Mouse (Mus musculus) embryonic facial prominence, embryonic 15.5 days (tissue): ENCODE results near the gene BC017158. TPM values are rescaled to one million over a fixed set of nuclear protein-coding genes. Genes with fewer than 3 reads are reported as not detected.

Source experiments
- ATAC-seq: fragments of 200-750 bp; cut with Nextera tagmentation; 2 replicates; pipeline ENCODE4 v1.8.0; 2017; ENCODE audit warnings: low read depth, moderate TSS enrichment; ENCODE audit not compliant: insufficient number of reproducible peaks, low FRiP score, low TSS enrichment
- H3K27ac ChIP-seq: fragments of 300-500 bp; sonication (generic); replicated peaks from 2 replicates; pipeline ENCODE4 v1.5.1; 2015; ENCODE audit warnings: mild to moderate bottlenecking, inconsistent platforms
- H3K27me3 ChIP-seq: fragments of 300-500 bp; sonication (generic); 2 replicates; pipeline ENCODE4 v1.6.1; 2015; ENCODE audit warnings: inconsistent platforms
- H3K36me3 ChIP-seq: fragments of 300-500 bp; sonication (generic); 2 replicates; pipeline ENCODE4 v1.6.1; 2015; ENCODE audit warnings: mild to moderate bottlenecking, inconsistent platforms
- H3K4me1 ChIP-seq: fragments of 300-500 bp; sonication (generic); 2 replicates; pipeline ENCODE4 v1.6.1; 2015; ENCODE audit warnings: inconsistent platforms
- H3K4me2 ChIP-seq: fragments of 300-500 bp; sonication (generic); replicated peaks from 2 replicates; pipeline ENCODE4 v1.6.1; 2015; ENCODE audit warnings: mild to moderate bottlenecking, inconsistent platforms
- H3K4me3 ChIP-seq: fragments of 300-500 bp; sonication (generic); replicated peaks from 2 replicates; pipeline ENCODE4 v1.5.1; 2015; ENCODE audit warnings: mild to moderate bottlenecking, inconsistent platforms
- H3K9ac ChIP-seq: fragments of 300-500 bp; sonication (generic); 2 replicates; pipeline ENCODE4 v1.6.1; 2015; ENCODE audit warnings: inconsistent platforms
- H3K9me3 ChIP-seq: fragments of 300-500 bp; sonication (generic); replicated peaks from 2 replicates; pipeline ENCODE4 v1.6.1; 2016; ENCODE audit warnings: inconsistent platforms
- WGBS: fragments of 180-500 bp; shearing (Covaris S2); methylation state at CpG from one replicate; pipeline ENCODE4 v1.1.7; 2015; 5-methylcytosine and 5-hydroxymethylcytosine counted together
- polyA plus RNA-seq: library from polyadenylated mRNA; unstranded; fragments of >200 nt; fragmentation: Nextera tagmentation; extraction: Ambion mirVana; gene quantifications from 2 replicates; pipeline ENCODE4 v1.2.1, GENCODE M21; 2015

The BC017158 gene
- polyA plus RNA-seq, 1 experiment from 2014 or later = 27.0 TPM

DNA sequence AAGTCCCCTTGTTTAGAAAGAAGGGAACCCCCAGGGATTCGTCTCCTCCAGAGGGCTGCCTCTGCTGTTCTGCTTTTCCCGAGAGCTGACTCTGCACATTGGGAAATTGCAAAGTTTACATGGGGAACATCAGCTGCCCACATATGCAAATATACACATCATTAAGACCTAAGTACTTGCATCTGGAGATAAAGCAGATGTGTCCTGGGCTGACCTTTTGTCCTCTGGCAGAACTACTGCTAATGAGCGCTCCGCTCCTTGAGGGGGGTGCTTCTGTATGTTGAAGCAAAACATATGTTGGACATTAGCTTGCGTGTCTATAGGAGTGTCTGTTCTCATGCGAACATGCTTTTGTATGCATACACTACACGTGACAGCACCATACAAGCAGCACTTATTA lies 23.3 kb upstream of the BC017158 start:
- no peak overlapping the region for H3K4me3 ChIP-seq
- no peaks in the 10 kb centered on the region for H3K36me3 ChIP-seq
- H3K27me3 ChIP-seq = no peaks in the 10 kb centered on the region
- H3K4me2 ChIP-seq = no peak overlapping the region
- 0 out of 2 replicates have a peak overlapping the region, but pooled peaks have one; percentile 29 for H3K27ac ChIP-seq
- H3K9me3 ChIP-seq = no peaks in the 10 kb centered on the region
- peak; percentile 77 for ATAC-seq
- peaks cover 13% of the 10 kb centered on the region for H3K4me1 ChIP-seq
- WGBS = 37% methylated on average over 7 of the region's 7 CpGs
- no peak overlapping the region for H3K9ac ChIP-seq

DNA sequence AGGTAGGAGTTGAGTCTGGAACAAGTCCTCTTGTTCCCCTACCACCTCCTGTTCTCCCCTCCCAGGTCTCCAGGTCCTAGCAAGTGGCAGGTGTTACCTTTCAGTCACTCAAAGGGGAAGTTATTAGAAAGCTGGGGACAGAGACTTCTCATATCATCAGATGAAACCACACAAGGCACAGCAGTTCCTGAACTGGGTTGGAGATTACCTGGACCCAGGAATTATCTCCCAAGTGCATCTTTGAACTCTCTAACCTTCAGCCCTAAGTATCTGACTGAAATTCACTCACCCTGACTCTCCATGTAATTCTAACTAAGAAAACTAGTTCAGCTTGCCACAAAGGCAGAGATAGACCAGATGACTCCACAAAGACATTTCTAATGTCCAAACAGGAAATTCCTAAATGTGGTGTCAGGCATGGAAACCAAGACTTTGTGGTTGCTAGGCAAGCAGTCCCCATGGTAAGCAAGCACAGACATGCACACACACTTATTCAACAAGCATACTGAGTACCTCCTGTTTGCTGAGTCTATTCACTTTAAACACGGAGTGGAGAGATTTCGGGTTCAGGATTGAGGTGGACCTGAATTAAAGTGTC lies 22.3 kb upstream of the BC017158 start:
- no peak overlapping the region for H3K4me2 ChIP-seq
- H3K4me1 ChIP-seq = peaks cover 13% of the 10 kb centered on the region
- ATAC-seq = no peak
- H3K27me3 ChIP-seq = no peaks in the 10 kb centered on the region
- no peak overlapping the region for H3K4me3 ChIP-seq
- H3K9ac ChIP-seq = no peak overlapping the region
- 0 out of 2 replicates have a peak overlapping the region, but pooled peaks have one; percentile 29 for H3K27ac ChIP-seq
- no peaks in the 10 kb centered on the region for H3K36me3 ChIP-seq
- WGBS = 56% methylated on average over 2 of the region's 2 CpGs
- no peaks in the 10 kb centered on the region for H3K9me3 ChIP-seq

DNA sequence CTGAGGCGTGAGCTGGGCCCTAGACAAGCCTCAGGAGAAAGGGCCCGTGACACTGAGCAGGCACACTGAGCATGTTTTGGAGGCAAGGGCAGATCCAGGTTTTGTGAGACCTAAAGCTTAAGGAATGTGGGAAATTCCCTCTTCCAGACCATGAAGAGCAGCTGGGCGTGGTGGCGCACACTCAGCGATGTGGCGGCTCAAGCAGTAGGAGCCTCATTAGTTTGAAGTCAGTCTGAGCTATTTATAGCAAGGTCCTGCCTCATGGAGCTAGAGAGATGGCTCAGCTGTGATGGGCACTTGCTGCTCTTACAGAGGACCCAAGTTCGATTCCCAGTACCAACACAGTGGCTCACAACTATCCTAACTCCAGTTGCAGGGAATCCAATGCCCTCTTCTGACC lies 21.2 kb upstream of the BC017158 start:
- no peaks in the 10 kb centered on the region for H3K36me3 ChIP-seq
- H3K27me3 ChIP-seq = no peaks in the 10 kb centered on the region
- H3K4me3 ChIP-seq = no peak overlapping the region
- H3K4me2 ChIP-seq = no peak overlapping the region
- WGBS = 74% methylated on average over 7 of the region's 7 CpGs
- H3K27ac ChIP-seq = no peak overlapping the region
- no peak overlapping the region for H3K9ac ChIP-seq
- ATAC-seq = no peak
- no peaks in the 10 kb centered on the region for H3K9me3 ChIP-seq
- peaks cover 13% of the 10 kb centered on the region for H3K4me1 ChIP-seq

DNA sequence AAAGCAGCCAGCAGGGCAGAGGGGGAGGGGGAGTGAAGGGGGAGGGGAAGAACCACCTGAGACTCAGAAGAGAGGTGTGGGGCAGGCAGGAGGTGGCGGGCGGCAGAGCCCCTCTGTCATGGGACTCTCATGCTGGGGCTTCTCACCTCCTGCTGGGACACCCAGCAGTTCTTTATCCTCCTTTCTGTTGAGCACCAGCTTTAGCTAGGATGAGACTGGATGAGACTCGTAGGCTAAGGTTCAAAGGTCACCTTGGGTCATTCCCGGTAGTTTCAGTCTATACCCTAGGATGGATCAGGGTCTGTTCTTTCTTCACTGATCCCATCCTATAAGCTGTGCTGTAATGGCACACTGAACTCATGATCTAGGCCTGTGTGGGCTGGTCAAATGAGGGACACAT lies 19.0 kb upstream of the BC017158 start:
- H3K36me3 ChIP-seq = no peaks in the 10 kb centered on the region
- no peak overlapping the region for H3K9ac ChIP-seq
- H3K27ac ChIP-seq = no peak overlapping the region
- no peak overlapping the region for H3K4me3 ChIP-seq
- H3K9me3 ChIP-seq = no peaks in the 10 kb centered on the region
- WGBS = 58% methylated on average over 4 of the region's 4 CpGs
- no peak for ATAC-seq
- H3K27me3 ChIP-seq = no peaks in the 10 kb centered on the region
- H3K4me1 ChIP-seq = peaks cover 13% of the 10 kb centered on the region
- H3K4me2 ChIP-seq = no peak overlapping the region

DNA sequence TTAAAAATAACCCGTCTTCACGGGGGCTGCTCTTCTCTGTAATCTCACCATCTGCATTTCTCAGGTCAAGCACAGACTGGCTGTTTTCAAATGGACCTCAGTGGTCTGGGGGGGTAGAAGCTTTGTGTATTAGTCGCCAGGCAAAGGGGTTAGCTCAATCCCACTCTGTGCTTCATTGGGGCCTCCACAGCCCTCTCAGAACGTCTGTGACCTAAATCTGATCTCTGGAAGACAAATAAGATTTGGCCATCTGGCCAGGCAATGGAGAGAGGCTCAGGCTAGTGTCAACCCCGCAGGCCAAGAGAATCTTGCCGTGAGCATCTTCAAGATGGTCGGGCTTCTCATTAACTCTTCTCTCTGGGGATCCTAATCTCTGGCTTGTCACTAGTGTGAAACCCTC lies 16.5 kb upstream of the BC017158 start:
- Histone ChIP-seq H3K4me3 (no peak overlapping the region), H3K4me2 (no peak overlapping the region), H3K27ac (no peak overlapping the region), H3K9me3 (no peaks in the 10 kb centered on the region), H3K9ac (no peak overlapping the region), H3K4me1 (0 out of 2 replicates have a peak, but pooled peaks cover 5% of the 10 kb centered on the region), H3K36me3 (no peaks in the 10 kb centered on the region), H3K27me3 (no peaks in the 10 kb centered on the region)
- WGBS = 75% methylated on average over 7 of the region's 7 CpGs
- no peak for ATAC-seq

DNA sequence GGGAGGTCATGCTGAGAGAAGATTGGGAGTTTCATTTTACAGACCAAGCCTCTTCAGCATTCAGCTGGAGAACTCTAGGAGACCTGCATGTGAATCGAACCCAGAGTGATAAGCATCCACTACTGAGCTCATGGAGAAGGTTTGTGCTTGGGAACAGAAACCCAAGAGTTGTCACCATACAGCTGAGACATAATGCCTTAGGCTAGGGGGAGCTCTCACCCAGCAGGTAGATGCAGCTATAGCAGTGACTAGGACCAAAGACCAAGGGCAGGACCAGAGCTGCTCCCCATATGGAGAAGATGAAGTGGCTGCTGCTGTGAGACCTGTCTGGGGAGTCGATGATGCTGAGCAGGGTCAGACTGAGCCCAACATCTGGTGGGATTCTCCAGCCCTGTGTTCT lies 15.6 kb upstream of the BC017158 start:
- no peak overlapping the region for H3K4me3 ChIP-seq

DNA sequence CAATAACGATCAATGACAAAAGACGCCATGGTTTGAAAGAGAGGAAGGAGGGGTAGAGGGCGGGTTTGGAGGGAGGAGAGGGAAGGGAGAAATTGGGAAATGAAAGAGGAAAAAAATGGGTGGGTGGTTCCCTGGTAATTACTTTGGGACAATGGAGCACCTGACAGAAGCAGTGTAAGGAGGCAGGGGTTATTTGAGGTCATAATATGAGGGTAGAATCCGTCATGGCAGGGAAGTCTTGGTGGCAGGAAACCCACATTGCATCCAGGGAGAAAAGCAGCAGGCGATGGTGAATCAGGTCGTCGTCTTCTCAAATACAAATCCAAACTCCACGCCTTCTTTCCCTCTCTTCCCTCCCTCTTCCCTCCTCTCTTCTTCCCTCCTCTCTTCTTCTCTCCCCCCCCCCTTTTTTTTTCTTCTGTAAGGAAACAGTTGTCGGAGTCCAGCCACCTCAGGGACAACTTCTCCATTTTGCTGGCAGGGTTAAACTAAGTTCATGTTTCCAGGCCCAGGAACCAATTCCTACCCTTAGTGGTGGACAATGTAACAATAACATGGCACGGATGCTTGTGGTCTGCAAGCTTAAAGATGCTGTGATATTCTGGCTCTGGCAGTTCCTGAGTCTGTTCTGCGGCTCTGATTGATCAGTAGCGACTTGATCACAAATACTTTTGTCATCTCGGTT lies 14.5 kb upstream of the BC017158 start:
- Histone ChIP-seq H3K9ac (no peak overlapping the region), H3K36me3 (no peaks in the 10 kb centered on the region), H3K27me3 (no peaks in the 10 kb centered on the region), H3K4me2 (no peak overlapping the region), H3K27ac (no peak overlapping the region), H3K4me3 (no peak overlapping the region), H3K4me1 (0 out of 2 replicates have a peak, but pooled peaks cover 5% of the 10 kb centered on the region), H3K9me3 (no peaks in the 10 kb centered on the region)
- 74% methylated on average over 13 of the region's 13 CpGs for WGBS
- no peak for ATAC-seq

More for the DNA sequence above, 15.6 kb upstream of the BC017158 start:
- no peak overlapping the region for H3K27ac ChIP-seq
- H3K27me3 ChIP-seq = no peaks in the 10 kb centered on the region
- no peaks in the 10 kb centered on the region for H3K9me3 ChIP-seq
- H3K36me3 ChIP-seq = no peaks in the 10 kb centered on the region
- 84% methylated on average over 2 of the region's 2 CpGs for WGBS
- no peak overlapping the region for H3K4me2 ChIP-seq
- no peak for ATAC-seq
- no peak overlapping the region for H3K9ac ChIP-seq
- H3K4me1 ChIP-seq = 0 out of 2 replicates have a peak, but pooled peaks cover 5% of the 10 kb centered on the region

DNA sequence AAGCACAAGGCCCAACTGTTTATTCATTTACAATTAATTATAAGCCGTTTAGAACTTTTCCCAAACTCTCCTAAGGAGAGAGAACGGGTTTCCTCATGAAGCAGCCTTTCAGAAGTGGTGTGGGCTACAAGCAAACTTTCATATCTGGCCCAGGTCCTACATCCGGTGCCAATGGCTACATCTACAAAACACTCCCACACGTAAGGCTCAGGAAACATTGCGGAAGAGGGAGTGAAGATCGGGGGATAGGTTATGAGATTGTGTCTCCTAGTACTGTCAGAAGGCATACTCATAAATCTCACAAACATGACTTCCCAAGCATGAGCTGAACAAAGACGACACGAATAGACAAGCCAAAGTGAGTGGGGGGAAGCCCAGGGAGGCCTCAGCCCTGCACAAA lies 13.8 kb upstream of the BC017158 start:
- no peaks in the 10 kb centered on the region for H3K27me3 ChIP-seq
- no peak overlapping the region for H3K4me3 ChIP-seq
- no peak overlapping the region for H3K27ac ChIP-seq
- no peaks in the 10 kb centered on the region for H3K9me3 ChIP-seq
- H3K36me3 ChIP-seq = no peaks in the 10 kb centered on the region
- no peak overlapping the region for H3K9ac ChIP-seq
- no peak overlapping the region for H3K4me2 ChIP-seq
- no peak for ATAC-seq
- 0 out of 2 replicates have a peak, but pooled peaks cover 5% of the 10 kb centered on the region for H3K4me1 ChIP-seq
- 77% methylated on average over 8 of the region's 8 CpGs for WGBS

DNA sequence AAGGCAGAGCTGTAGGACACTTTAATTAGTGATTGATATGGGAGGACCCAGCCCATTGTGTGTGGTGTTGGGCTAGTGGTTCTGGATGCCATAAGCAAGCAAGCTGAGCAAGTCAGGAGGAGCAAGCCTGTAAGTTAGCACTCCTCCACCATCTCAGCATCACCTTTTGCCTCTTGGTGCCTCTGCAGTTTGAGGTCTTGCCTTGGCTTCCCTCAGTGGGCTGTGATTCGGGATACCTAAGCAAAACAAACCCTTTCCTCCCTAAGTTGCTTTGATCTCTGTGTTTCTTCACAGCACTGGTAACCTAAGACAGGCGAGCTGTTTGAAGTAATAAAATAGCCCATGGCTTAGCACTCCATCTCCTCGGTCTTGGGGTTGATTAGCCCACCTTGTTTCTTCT lies 13.3 kb upstream of the BC017158 start:
- Histone ChIP-seq H3K27me3 (no peaks in the 10 kb centered on the region), H3K36me3 (no peaks in the 10 kb centered on the region), H3K27ac (no peak overlapping the region), H3K4me3 (no peak overlapping the region), H3K4me2 (no peak overlapping the region), H3K9me3 (no peaks in the 10 kb centered on the region), H3K9ac (no peak overlapping the region), H3K4me1 (0 out of 2 replicates have a peak, but pooled peaks cover 5% of the 10 kb centered on the region)
- WGBS = 35% methylated on average over 3 of the region's 3 CpGs
- no peak for ATAC-seq

DNA sequence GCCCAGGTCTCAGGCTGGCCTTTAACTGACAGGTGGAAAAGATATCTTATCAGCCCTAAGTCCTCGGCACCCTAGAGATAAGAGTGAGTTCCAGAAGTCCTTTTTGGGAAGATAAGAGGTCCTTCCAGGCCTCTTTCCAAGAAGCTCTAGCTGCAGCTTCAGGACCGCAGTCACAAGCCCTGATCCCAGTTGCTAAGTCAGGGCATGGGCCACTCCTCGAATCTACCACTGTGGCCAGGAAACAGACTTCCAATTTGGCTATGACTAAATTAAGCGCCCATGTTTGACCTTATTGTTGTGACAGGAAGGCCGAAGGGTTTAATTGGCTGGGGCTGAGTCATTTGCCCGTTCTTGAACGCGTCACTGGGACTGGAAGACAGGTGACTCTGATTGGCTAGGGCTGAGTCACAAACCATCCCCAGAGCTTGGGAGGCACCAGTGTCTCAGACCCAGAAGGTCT lies 12.3 kb upstream of the BC017158 start:
- H3K36me3 ChIP-seq = no peaks in the 10 kb centered on the region
- H3K9ac ChIP-seq = no peak overlapping the region
- H3K4me3 ChIP-seq = no peak overlapping the region
- no peak overlapping the region for H3K27ac ChIP-seq
- no peaks in the 10 kb centered on the region for H3K27me3 ChIP-seq
- 0 out of 2 replicates have a peak, but pooled peaks cover 5% of the 10 kb centered on the region for H3K4me1 ChIP-seq
- no peak overlapping the region for H3K4me2 ChIP-seq
- WGBS = 58% methylated on average over 8 of the region's 8 CpGs
- no peak for ATAC-seq
- H3K9me3 ChIP-seq = no peaks in the 10 kb centered on the region

DNA sequence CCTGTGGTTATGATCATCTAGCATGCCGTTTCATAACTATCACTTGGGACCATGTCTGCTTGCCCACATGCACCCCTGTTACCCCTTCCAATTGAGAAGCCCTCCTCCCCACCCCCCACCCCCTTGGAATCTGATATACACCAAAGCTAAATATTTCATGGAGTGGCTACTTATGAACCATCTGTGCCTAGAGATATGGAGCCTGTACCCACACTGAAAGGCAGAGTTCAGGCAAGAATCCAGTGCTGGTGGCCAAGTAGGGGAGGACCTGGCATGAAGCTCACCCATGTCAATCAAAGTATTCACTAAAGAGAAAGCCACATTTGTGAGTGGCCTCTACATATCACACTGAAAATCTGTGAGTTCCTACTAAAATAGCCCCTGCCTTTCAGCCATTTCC lies 11.8 kb upstream of the BC017158 start:
- 56% methylated on average over 1 of the region's 1 CpGs for whole genome bisulfite sequencing

More for the DNA sequence above, 11.8 kb upstream of the BC017158 start:
- no peak overlapping the region for H3K4me3 ChIP-seq
- no peak for ATAC-seq
- H3K9ac ChIP-seq = no peak overlapping the region
- H3K27me3 ChIP-seq = no peaks in the 10 kb centered on the region
- H3K4me1 ChIP-seq = peaks cover 6% of the 10 kb centered on the region; the same call in 1 of the 2 replicates
- no peak overlapping the region for H3K27ac ChIP-seq
- H3K4me2 ChIP-seq = no peak overlapping the region
- no peaks in the 10 kb centered on the region for H3K36me3 ChIP-seq
- H3K9me3 ChIP-seq = no peaks in the 10 kb centered on the region
